Mouse (Mus musculus) kidney, embryonic 14.5 days (tissue): Measurements from ENCODE around the gene E2f8. TPM values are rescaled to one million over a fixed set of nuclear protein-coding genes. Genes with fewer than 3 reads are reported as not detected.
A peak's percentile ranks its signal among the peaks of the same experiment; 100 is the strongest.

Source experiments
- ATAC-seq: fragments of 200-750 bp; cut with Nextera tagmentation; 2 replicates; pipeline ENCODE4 v1.8.0; 2017; ENCODE audit warnings: moderate number of reproducible peaks, mild to moderate bottlenecking, moderate TSS enrichment, moderate library complexity; ENCODE audit not compliant: low FRiP score, low TSS enrichment
- H3K27ac ChIP-seq: fragments of 300-500 bp; sonication (generic); 2 replicates; pipeline ENCODE4 v1.5.1; 2014; ENCODE audit warnings: low read depth, mild to moderate bottlenecking, low read length, moderate library complexity, mixed read lengths
- H3K27me3 ChIP-seq: fragments of 300-500 bp; sonication (generic); 2 replicates; pipeline ENCODE4 v1.6.1; 2014; ENCODE audit warnings: mild to moderate bottlenecking, low read length; ENCODE audit not compliant: control insufficient read depth, insufficient read depth
- H3K36me3 ChIP-seq: fragments of 300-500 bp; sonication (generic); 2 replicates; pipeline ENCODE4 v1.6.1; 2014; ENCODE audit warnings: low read length, mixed read lengths; ENCODE audit not compliant: control insufficient read depth, insufficient read depth
- H3K4me1 ChIP-seq: fragments of 300-500 bp; sonication (generic); 2 replicates; pipeline ENCODE4 v1.6.1; 2014; ENCODE audit warnings: low read length, mixed read lengths; ENCODE audit not compliant: control insufficient read depth, insufficient read depth
- H3K4me2 ChIP-seq: fragments of 300-500 bp; sonication (generic); replicated peaks from 2 replicates; pipeline ENCODE4 v1.6.1; 2014; ENCODE audit warnings: low read depth, mild to moderate bottlenecking, low read length
- H3K4me3 ChIP-seq: fragments of 300-500 bp; sonication (generic); 2 replicates; pipeline ENCODE4 v1.5.1; 2014; ENCODE audit warnings: mild to moderate bottlenecking, low read length
- H3K9ac ChIP-seq: fragments of 300-500 bp; sonication (generic); 2 replicates; pipeline ENCODE4 v1.6.1; 2014; ENCODE audit warnings: low read depth, mild to moderate bottlenecking, low read length, moderate library complexity
- H3K9me3 ChIP-seq: fragments of 300-500 bp; sonication (generic); 2 replicates; pipeline ENCODE4 v1.6.1; 2016; ENCODE audit warnings: low read length; ENCODE audit not compliant: control insufficient read depth
- WGBS: fragments of 180-500 bp; shearing (Covaris S2); extraction: QIAGEN DNeasy Blood & Tissue Kit; methylation state at CpG from one replicate; pipeline ENCODE4 v1.1.7; 2014; 5-methylcytosine and 5-hydroxymethylcytosine counted together
- polyA plus RNA-seq: library from polyadenylated mRNA; unstranded; fragments of >200 nt; fragmentation: Nextera tagmentation; extraction: Ambion mirVana; gene quantifications from 2 replicates; pipeline ENCODE4 v1.2.1, GENCODE M21; 2014

The E2f8 gene
- polyA plus RNA-seq, 1 experiment from 2014 or later = 25.4 TPM

DNA sequence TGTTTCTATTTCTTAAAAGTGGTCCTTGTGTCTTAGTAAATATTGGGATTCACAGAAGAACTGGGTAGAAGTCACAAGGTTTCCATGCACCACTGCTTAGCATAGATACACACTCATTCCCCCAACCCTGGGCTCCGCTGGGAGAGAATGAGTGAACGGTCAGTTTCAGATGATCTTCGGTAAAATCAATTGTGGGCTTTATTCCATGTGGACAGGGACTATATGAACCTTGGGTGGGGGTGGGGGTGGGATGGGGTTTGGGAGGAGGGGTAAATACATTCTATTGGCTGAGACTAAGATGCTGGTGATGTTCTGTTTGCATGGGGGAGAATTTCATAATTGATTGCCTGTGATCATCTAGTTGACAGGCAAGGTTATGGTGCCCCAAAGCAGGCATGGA, 25.9 kb downstream of the E2f8 start:
- no peaks in the 10 kb centered on the region for H3K9me3 ChIP-seq
- no peaks in the 10 kb centered on the region for H3K27me3 ChIP-seq
- ATAC-seq = no peak
- H3K9ac ChIP-seq = no peak overlapping the region
- H3K4me2 ChIP-seq = no peak overlapping the region
- no peak overlapping the region for H3K4me3 ChIP-seq
- H3K36me3 ChIP-seq = no peaks in the 10 kb centered on the region
- no peaks in the 10 kb centered on the region for H3K4me1 ChIP-seq
- 94% methylated on average over 3 of the region's 3 CpGs for WGBS
- H3K27ac ChIP-seq = no peak overlapping the region

GRCm38 (mm10) chr7:48853496-48853895, 27.9 kb downstream of the E2f8 start:
- no peak overlapping the region for H3K9ac ChIP-seq
- H3K27me3 ChIP-seq = no peaks in the 10 kb centered on the region
- H3K4me3 ChIP-seq = no peak overlapping the region
- H3K27ac ChIP-seq = no peak overlapping the region
- no peaks in the 10 kb centered on the region for H3K9me3 ChIP-seq
- H3K36me3 ChIP-seq = no peaks in the 10 kb centered on the region
- H3K4me1 ChIP-seq = no peaks in the 10 kb centered on the region
- no peak overlapping the region for H3K4me2 ChIP-seq
- ATAC-seq = no peak
- 85% methylated on average over 13 of the region's 13 CpGs for WGBS

GRCm38 (mm10) chr7:48851529-48852104, 29.8 kb downstream of the E2f8 start:
- Histone ChIP-seq H3K4me2 (no peak overlapping the region), H3K9ac (no peak overlapping the region), H3K4me3 (no peak overlapping the region), H3K4me1 (no peaks in the 10 kb centered on the region), H3K27ac (no peak overlapping the region), H3K27me3 (no peaks in the 10 kb centered on the region), H3K9me3 (no peaks in the 10 kb centered on the region), H3K36me3 (no peaks in the 10 kb centered on the region)
- ATAC-seq = no peak
- 88% methylated on average over 6 of the region's 6 CpGs for WGBS

- H3K27ac ChIP-seq = no peak within 1 kb of the TSS
- no peaks in the 10 kb centered on the region for H3K36me3 ChIP-seq
- H3K27me3 ChIP-seq = no peaks in the 10 kb centered on the region
- H3K9me3 ChIP-seq = no peaks in the 10 kb centered on the region
- no peak within 1 kb of the TSS for H3K9ac ChIP-seq
- 0 out of 2 replicates have a peak, but pooled peaks cover 5% of the 10 kb centered on the region for H3K4me1 ChIP-seq
- H3K4me3 ChIP-seq = no peak within 1 kb of the TSS
- ATAC-seq = no peak
- H3K4me2 ChIP-seq = no peak within 1 kb of the TSS
- 58% methylated on average over 11 of the region's 11 CpGs for WGBS
These were observed 33.4 kb downstream of the E2f8 start, which contains the start of gene Csrp3 for GRCm38 (mm10) chr7:48847820-48848650. Csrp3 (minus strand) TSS chr7:48848033.

DNA sequence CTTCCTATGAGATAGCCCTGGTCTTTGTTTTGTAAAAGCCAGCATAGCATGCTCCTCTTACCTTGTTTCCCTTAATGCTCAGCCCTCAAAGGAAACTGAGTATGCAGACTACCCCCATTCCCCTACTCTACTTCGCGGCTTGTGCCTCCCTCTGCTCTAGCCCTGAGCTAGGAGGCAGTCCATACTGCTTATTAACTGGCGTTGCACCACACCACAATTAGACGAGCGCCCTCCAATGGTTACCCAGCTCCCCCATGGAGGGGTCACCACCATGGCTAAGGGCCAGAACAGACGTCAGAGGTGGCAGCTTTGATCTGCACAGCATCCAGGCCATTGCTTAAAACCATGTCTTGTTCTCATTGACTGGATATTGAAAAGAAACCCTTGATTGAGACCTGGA, 34.6 kb downstream of the E2f8 start:
- H3K4me1 ChIP-seq = 0 out of 2 replicates have a peak, but pooled peaks cover 5% of the 10 kb centered on the region
- no peaks in the 10 kb centered on the region for H3K27me3 ChIP-seq
- ATAC-seq = no peak
- 68% methylated on average over 6 of the region's 6 CpGs for WGBS
- H3K4me3 ChIP-seq = no peak overlapping the region
- no peaks in the 10 kb centered on the region for H3K36me3 ChIP-seq
- no peak overlapping the region for H3K4me2 ChIP-seq
- H3K9me3 ChIP-seq = no peaks in the 10 kb centered on the region
- H3K27ac ChIP-seq = no peak overlapping the region
- H3K9ac ChIP-seq = no peak overlapping the region

- 60% methylated on average over 12 of the region's 12 CpGs for WGBS
- Histone ChIP-seq H3K9ac (no peak overlapping the region), H3K4me1 (0 out of 2 replicates have a peak, but pooled peaks cover 5% of the 10 kb centered on the region), H3K27ac (no peak overlapping the region), H3K4me2 (no peak overlapping the region), H3K9me3 (no peaks in the 10 kb centered on the region), H3K36me3 (no peaks in the 10 kb centered on the region), H3K4me3 (no peak overlapping the region), H3K27me3 (no peaks in the 10 kb centered on the region)
- ATAC-seq = peak; percentile 66; the same call in 1 of the 2 replicates
These were observed 36.0 kb downstream of the E2f8 start for GRCm38 (mm10) chr7:48845213-48845973.

DNA sequence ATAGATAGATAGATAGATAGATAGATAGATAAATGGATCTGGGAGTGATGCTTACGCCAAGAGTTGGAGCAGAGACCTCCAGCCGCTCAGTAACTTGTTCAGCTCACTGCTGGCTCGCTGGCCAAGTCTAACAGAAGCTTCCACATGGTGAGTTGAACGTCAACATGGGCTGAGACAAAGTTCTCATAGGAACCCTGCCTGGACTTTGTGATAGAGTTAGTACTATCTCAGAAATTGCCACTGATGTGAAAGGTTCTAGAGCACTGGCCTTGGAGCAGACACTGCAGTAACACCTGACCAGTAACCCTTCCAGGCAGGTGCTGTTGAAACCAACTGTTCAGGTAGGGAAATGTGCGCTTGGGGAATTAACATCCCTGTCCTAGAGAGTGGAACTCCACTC, 37.9 kb downstream of the E2f8 start:
- Histone ChIP-seq H3K4me2 (no peak overlapping the region), H3K36me3 (no peaks in the 10 kb centered on the region), H3K27me3 (no peaks in the 10 kb centered on the region), H3K4me3 (no peak overlapping the region), H3K9ac (no peak overlapping the region), H3K9me3 (no peaks in the 10 kb centered on the region), H3K27ac (no peak overlapping the region), H3K4me1 (0 out of 2 replicates have a peak, but pooled peaks cover 5% of the 10 kb centered on the region)
- WGBS = 83% methylated on average over 5 of the region's 5 CpGs
- ATAC-seq = no peak

- H3K27me3 ChIP-seq = no peaks in the 10 kb centered on the region
These were observed 39.0 kb downstream of the E2f8 start for GRCm38 (mm10) chr7:48842353-48842752.

More at GRCm38 (mm10) chr7:48842353-48842752, 39.0 kb downstream of the E2f8 start:
- Histone ChIP-seq H3K4me2 (no peak overlapping the region), H3K4me1 (0 out of 2 replicates have a peak, but pooled peaks cover 5% of the 10 kb centered on the region), H3K36me3 (no peaks in the 10 kb centered on the region), H3K4me3 (no peak overlapping the region), H3K9me3 (no peaks in the 10 kb centered on the region), H3K9ac (no peak overlapping the region), H3K27ac (no peak overlapping the region)
- 72% methylated on average over 3 of the region's 3 CpGs for WGBS
- ATAC-seq = no peak
